Mouse (Mus musculus) 416B (cell line): ENCODE measurements at regions not wholly inside any gene's neighbourhood (a gene's known extent, or its start where the extent isn't known, plus 50 kb on each side); places are given as distances from the start of the nearest gene placed in this dataset.

Experiments used
- DNase-seq: peaks from one replicate; pipeline ENCODE4 v3.0.0; 2011; ENCODE audit warnings: low read depth

DNA sequence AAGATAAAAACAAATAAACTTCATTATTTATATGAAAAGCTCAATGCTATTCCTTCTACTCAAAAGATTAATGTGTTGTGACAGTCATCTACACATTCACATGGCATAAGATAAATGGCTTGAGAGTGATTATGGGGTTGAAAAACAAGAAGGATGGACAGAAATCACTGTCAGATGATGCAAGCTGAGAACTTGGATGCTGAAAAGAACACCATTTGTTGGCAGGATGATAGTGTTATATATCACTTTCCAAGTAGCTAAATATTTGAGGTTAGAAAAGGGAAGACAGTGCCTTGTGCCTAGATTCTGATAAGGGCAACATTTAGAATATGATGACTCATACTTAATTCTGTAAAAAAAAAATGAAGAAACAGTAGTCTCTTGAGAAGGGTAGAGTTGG is 817.0 kb downstream of the Phex start:
- DNase-seq, result peak; percentile 2

GRCm38 (mm10) chrX:156594735-156595134 is 820.4 kb downstream of the Phex start:
- DNase-seq, result no peak
